Mouse (Mus musculus): ENCODE results near the gene Aamp. TPM values are rescaled to one million over a fixed set of nuclear protein-coding genes. Genes with fewer than 3 reads are reported as not detected.

Aamp gene
- total and polyA plus RNA-seq, 3 experiments, result 63.5 to 265 (median 127) TPM

DNA sequence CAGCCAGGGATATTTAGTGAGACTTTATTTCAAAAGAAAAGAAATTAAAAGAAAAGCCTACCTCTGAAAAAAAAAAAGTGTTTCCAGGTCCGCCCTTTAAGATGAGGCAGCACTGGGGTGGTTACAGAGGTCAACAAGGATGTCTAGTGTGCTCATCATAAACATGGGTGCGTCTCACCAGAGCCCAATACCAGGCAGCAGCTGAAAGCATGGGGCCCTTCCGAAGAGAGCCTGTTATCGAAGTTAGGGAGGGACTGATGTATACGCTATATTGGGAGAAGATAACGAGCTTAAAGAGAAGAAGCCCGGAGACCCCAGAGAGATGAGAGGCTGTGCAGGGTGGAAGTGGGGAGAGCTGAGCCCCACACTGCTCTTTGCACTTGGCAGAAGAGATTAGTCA is 45.4 kb downstream of the Aamp start:
- peaks cover 65% of the 10 kb centered on the region for H3K4me1 ChIP-seq (ENCODE audit: insufficient read depth, low read depth, low read length)
- DNase-seq (ENCODE audit: low spot score) (peak; percentile 51), ATAC-seq (ENCODE audit: extremely low read depth, insufficient number of reproducible peaks, low FRiP score, poor library complexity, severe bottlenecking) (peak; percentile 40)
- H3K27me3 ChIP-seq (ENCODE audit: insufficient read depth, low read length), result no peaks in the 10 kb centered on the region
- H3K36me3 ChIP-seq (replicated peaks), result peaks cover 46% of the 10 kb centered on the region
- H3K4me3 ChIP-seq (ENCODE audit: low read depth, low read length), result peak overlapping the region; percentile 82; the same call in 1 of the 2 replicates
- no peak for TF ChIP-seq POLR2AphosphoS5 (IDR thresholded peaks at IDR 0.05; ENCODE audit: insufficient replicate concordance, low read depth, low read length)
- TF ChIP-seq TAL1 (conservative IDR thresholded peaks at IDR 0.05; ENCODE audit: low read depth, low read length), result no peak
- no peak for TF ChIP-seq GATA1 (IDR thresholded peaks at IDR 0.05; ENCODE audit: borderline replicate concordance, low read length)
- no peaks in the 10 kb centered on the region for H3K9me3 ChIP-seq (replicated peaks)

DNA sequence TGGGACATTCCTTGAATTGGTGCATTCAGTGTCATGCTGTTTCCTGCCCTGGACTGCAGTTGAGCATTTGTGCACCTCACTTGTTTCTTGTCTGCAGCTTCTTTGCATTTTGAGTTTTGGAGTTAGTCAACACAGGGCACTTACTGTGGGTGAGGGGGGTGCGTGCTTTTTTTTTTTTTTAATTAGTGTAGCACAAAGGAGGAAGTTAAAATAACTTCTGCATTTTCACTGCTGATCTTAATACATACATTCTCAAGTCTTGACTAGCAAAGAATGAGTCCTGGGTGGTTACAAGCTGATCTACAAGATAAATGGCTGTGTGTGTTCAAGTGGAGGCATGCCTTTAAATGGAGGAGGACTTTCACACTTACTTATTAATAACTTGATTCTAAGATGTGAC is 46.4 kb downstream of the Aamp start:
- Histone ChIP-seq H3K27me3 (ENCODE audit: insufficient read depth, low read length) (no peaks in the 10 kb centered on the region), H3K4me3 (ENCODE audit: low read depth, low read length) (peak overlapping the region; percentile 82), H3K4me1 (ENCODE audit: insufficient read depth, low read depth, low read length) (peaks cover 56% of the 10 kb centered on the region), H3K36me3 (replicated peaks) (peaks cover 36% of the 10 kb centered on the region), H3K9me3 (replicated peaks) (no peaks in the 10 kb centered on the region)
- DNase-seq (ENCODE audit: low spot score) (peak; percentile 76), ATAC-seq (ENCODE audit: extremely low read depth, insufficient number of reproducible peaks, low FRiP score, poor library complexity, severe bottlenecking) (peak; percentile 48)
- TF ChIP-seq GATA1 (IDR thresholded peaks at IDR 0.05; ENCODE audit: borderline replicate concordance, low read length) (no peak), CTCF (IDR thresholded peaks at IDR 0.05; ENCODE audit: low read depth, low read length) (no peak), GATA2 (IDR thresholded peaks at IDR 0.05; ENCODE audit: borderline replicate concordance, low read depth, low read length) (no peak), POLR2AphosphoS5 (IDR thresholded peaks at IDR 0.05; ENCODE audit: insufficient replicate concordance, low read depth, low read length) (no peak), TAL1 (conservative IDR thresholded peaks at IDR 0.05; ENCODE audit: low read depth, low read length) (no peak)

DNA sequence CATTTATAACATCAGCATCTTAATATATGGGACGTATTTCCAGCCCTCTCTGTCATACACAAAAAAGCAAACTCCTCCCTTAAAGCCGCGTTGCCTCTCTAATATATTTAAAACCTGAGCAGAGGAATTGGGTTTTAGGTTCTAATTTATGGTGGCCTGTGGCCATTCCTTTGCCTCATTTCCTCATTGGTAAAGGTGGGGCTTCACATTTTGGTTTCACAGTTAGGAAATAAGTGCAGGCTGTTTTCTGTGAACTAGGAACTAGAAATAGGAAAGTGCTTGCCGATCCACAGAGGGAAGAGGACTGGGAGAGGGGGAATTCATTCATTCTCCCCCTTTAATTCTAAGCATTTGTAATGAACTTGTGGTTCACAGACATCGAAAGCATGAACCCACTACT is 46.9 kb downstream of the Aamp start:
- Histone ChIP-seq H3K9me3 (replicated peaks) (no peaks in the 10 kb centered on the region), H3K36me3 (replicated peaks) (peaks cover 31% of the 10 kb centered on the region), H3K4me3 (ENCODE audit: low read depth, low read length) (peak overlapping the region; percentile 82), H3K4me1 (ENCODE audit: insufficient read depth, low read depth, low read length) (peaks cover 52% of the 10 kb centered on the region), H3K27me3 (ENCODE audit: insufficient read depth, low read length) (no peaks in the 10 kb centered on the region)
- TF ChIP-seq POLR2AphosphoS5 (IDR thresholded peaks at IDR 0.05; ENCODE audit: insufficient replicate concordance, low read depth, low read length) (no peak), CTCF (IDR thresholded peaks at IDR 0.05; ENCODE audit: low read depth, low read length) (no peak), GATA1 (IDR thresholded peaks at IDR 0.05; ENCODE audit: borderline replicate concordance, low read length) (no peak), TAL1 (conservative IDR thresholded peaks at IDR 0.05; ENCODE audit: low read depth, low read length) (no peak), GATA2 (IDR thresholded peaks at IDR 0.05; ENCODE audit: borderline replicate concordance, low read depth, low read length) (no peak)
- ATAC-seq (ENCODE audit: extremely low read depth, insufficient number of reproducible peaks, low FRiP score, poor library complexity, severe bottlenecking) (no peak), DNase-seq (ENCODE audit: low spot score) (no peak)

DNA sequence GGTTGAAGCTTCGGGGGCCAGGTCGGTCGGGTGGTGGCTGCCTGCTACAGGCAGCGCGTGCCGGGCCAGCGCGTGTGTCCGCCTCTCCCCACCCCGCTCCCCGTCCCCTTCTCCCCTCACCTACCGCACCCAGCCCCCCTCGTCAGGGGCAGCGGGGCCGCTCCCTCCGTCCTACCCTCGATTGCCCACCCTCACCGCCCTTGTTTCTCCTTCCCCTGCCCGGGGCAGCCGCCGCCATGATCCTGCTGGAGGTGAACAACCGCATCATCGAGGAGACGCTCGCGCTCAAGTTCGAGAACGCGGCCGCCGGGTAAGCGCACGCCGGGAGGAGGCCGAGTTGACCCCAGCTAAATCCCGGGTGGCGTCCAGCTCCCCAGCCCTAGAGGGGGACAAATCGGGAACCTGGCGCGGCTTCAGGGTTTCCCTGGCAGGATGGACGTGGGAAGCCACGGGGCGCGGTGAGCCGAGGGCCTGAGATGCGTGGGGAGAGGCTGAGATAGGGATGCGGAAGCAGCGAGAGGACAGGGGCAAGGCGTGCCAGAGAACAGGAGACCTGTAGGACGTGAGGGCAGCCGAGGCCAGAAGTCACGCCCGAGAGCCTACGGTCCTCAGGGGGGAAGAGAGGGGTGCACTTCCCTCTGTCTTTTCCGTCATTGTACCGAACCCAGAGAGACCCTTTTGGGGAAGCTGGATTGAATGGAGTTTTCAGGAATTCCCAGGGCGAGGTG is 47.8 kb downstream of the Aamp start:
- H3K4me1 ChIP-seq (ENCODE audit: insufficient read depth, low read depth, low read length), result peaks cover 44% of the 10 kb centered on the region
- peak; percentile 74 for DNase-seq (ENCODE audit: low spot score)

DNA sequence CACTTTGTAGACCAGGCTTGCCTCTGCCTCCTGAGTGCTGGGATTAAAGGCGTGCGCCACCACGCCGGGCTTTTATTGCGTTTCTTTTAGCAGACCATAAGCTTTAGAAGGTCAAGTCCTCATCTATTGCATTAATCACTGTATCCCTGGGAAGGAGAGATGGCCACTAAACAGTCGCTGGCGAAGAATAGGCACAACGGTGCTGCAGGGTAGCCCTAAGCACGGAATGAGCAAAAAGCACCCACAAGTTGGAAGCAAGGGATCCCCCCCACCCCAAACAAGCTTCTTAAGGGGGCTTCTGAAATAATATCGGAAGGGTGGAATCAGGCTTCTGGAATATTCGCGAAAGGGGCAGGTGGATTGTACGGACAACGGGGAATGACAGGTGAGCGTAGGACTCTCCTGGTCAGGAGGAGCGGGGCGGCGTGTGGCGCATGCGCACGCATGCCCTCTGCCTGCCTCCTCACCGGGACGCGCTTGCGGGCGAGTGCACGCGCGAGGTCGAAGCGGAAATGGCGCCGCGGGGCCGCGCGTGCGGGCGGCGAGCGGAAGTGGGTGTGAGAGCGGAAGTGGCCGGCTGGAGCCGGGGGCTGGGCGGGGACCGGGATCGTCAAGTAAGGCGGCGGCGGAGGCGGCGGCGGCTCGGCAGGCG is 48.5 kb downstream of the Aamp start, which contains the start of gene Arpc2:
Gene Arpc2, plus strand, starts transcription at position 147 of the 652 bp plus-strand sequence.
- H3K4me1 ChIP-seq (ENCODE audit: insufficient read depth, low read depth, low read length), result peaks cover 39% of the 10 kb centered on the region
- H3K9me3 ChIP-seq (replicated peaks), result no peaks in the 10 kb centered on the region
- H3K27me3 ChIP-seq (ENCODE audit: insufficient read depth, low read length), result no peaks in the 10 kb centered on the region; the same call in 1 of the 2 replicates
- peaks cover 21% of the 10 kb centered on the region for H3K36me3 ChIP-seq (replicated peaks)
- DNase-seq (ENCODE audit: low spot score) (peak; percentile 99), ATAC-seq (ENCODE audit: extremely low read depth, insufficient number of reproducible peaks, low FRiP score, poor library complexity, severe bottlenecking) (peak; percentile 55)
- no peak for TF ChIP-seq POLR2AphosphoS5 (IDR thresholded peaks at IDR 0.05; ENCODE audit: insufficient replicate concordance, low read depth, low read length)
- TF ChIP-seq CTCF (IDR thresholded peaks at IDR 0.05; ENCODE audit: low read depth, low read length), result no peak
- no peak for TF ChIP-seq GATA2 (IDR thresholded peaks at IDR 0.05; ENCODE audit: borderline replicate concordance, low read depth, low read length)
- no peak for TF ChIP-seq GATA1 (IDR thresholded peaks at IDR 0.05; ENCODE audit: borderline replicate concordance, low read length)
- no peak for TF ChIP-seq TAL1 (conservative IDR thresholded peaks at IDR 0.05; ENCODE audit: low read depth, low read length)
- H3K4me3 ChIP-seq (ENCODE audit: low read depth, low read length), result peak within 1 kb of the TSS; percentile 82

More for the DNA sequence above, 47.8 kb downstream of the Aamp start:
- TF ChIP-seq POLR2AphosphoS5 (IDR thresholded peaks at IDR 0.05; ENCODE audit: insufficient replicate concordance, low read depth, low read length) (0 out of 2 replicates have a peak, but pooled peaks have one; percentile 22), CTCF (IDR thresholded peaks at IDR 0.05; ENCODE audit: low read depth, low read length) (no peak), TAL1 (conservative IDR thresholded peaks at IDR 0.05; ENCODE audit: low read depth, low read length) (no peak)
- H3K9me3 ChIP-seq (replicated peaks), result no peaks in the 10 kb centered on the region
- peak overlapping the region; percentile 82 for H3K4me3 ChIP-seq (ENCODE audit: low read depth, low read length)
- H3K27me3 ChIP-seq (ENCODE audit: insufficient read depth, low read length), result no peaks in the 10 kb centered on the region; the same call in 1 of the 2 replicates
- peaks cover 24% of the 10 kb centered on the region for H3K36me3 ChIP-seq (replicated peaks)
- ATAC-seq (ENCODE audit: extremely low read depth, insufficient number of reproducible peaks, low FRiP score, poor library complexity, severe bottlenecking), result peak; percentile 30; the same call in 1 of the 2 replicates

- DNase-seq (ENCODE audit: low spot score) (no peak), ATAC-seq (ENCODE audit: extremely low read depth, insufficient number of reproducible peaks, low FRiP score, poor library complexity, severe bottlenecking) (no peak)
- H3K36me3 ChIP-seq (replicated peaks), result no peaks in the 10 kb centered on the region
- TF ChIP-seq GATA2 (IDR thresholded peaks at IDR 0.05; ENCODE audit: borderline replicate concordance, low read depth, low read length) (no peak), POLR2AphosphoS5 (IDR thresholded peaks at IDR 0.05; ENCODE audit: insufficient replicate concordance, low read depth, low read length) (no peak), CTCF (IDR thresholded peaks at IDR 0.05; ENCODE audit: low read depth, low read length) (no peak), TAL1 (conservative IDR thresholded peaks at IDR 0.05; ENCODE audit: low read depth, low read length) (no peak), GATA1 (IDR thresholded peaks at IDR 0.05; ENCODE audit: borderline replicate concordance, low read length) (no peak)
- no peaks in the 10 kb centered on the region for H3K9me3 ChIP-seq (replicated peaks)
- no peak overlapping the region for H3K4me3 ChIP-seq (ENCODE audit: low read depth, low read length)
- H3K4me1 ChIP-seq (ENCODE audit: insufficient read depth, low read depth, low read length), result peaks cover 9% of the 10 kb centered on the region
- H3K27me3 ChIP-seq (ENCODE audit: insufficient read depth, low read length), result peaks cover 10% of the 10 kb centered on the region
Measured at GRCm38 (mm10) chr1:74230992-74231391, 53.5 kb downstream of the Aamp start.

Measured in G1E (cell line).